Mouse (Mus musculus): ENCODE measurements at regions not wholly inside any gene's neighbourhood (a gene's known extent, or its start where the extent isn't known, plus 50 kb on each side); places are given as distances from the start of the nearest gene placed in this dataset.

GRCm38 (mm10) chr10:66102103-66102502 is 993.8 kb upstream of the Jmjd1c start:
- no peak for DNase-seq

DNA sequence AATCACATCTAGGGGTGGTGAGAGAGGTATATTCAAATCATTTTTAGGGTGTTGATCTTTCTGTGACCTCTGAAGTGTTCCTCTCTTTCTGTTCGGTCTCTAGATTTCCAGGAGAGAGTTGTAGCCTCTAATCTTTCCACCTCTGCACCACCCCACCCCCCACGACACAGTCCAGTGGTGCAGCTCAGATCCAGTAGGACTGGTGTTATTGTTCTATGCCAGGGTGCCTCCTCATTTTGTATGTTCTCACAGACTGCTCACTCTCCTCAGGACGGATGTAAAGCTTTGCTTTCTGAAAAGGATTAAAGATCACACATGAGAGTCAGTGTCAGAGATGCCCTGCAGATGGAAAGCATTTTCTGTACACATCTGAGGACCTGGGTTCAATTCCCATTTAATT is 964.6 kb upstream of the Jmjd1c start:
- no peak for DNase-seq

- no peak for DNase-seq
These were observed 963.9 kb upstream of the Jmjd1c start for GRCm38 (mm10) chr10:66132025-66132424.

- DNase-seq = no peak
These were observed 953.5 kb upstream of the Jmjd1c start for GRCm38 (mm10) chr10:66142413-66142812.

- peak; percentile 30 for DNase-seq
These were observed 953.0 kb upstream of the Jmjd1c start for GRCm38 (mm10) chr10:66142910-66143309.

- DNase-seq = no peak
These were observed 945.0 kb upstream of the Jmjd1c start for GRCm38 (mm10) chr10:66150966-66151365.

- DNase-seq = no peak
These were observed 943.1 kb upstream of the Jmjd1c start for GRCm38 (mm10) chr10:66152777-66153176.

- no peak for DNase-seq
These were observed 934.9 kb upstream of the Jmjd1c start for GRCm38 (mm10) chr10:66160916-66161556.

DNA sequence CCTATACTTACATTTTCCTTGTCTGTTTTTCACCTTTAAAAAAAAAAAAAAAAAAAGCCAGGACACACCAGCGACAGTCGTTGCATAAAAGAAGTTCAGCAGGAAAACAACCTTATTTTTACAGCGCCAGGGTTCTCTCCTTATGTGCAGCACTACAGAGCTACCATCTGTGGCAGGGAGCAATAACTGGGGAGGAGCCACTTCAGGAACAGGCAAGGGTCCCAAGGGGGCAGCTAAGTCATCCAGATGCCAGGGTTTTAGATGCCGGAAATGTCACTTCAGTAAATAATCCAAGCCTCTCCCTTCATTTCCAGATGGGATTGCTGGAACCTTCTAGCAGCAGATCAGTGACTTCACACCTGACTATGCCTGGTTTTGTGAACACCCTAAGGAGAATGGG is 923.1 kb upstream of the Jmjd1c start:
- no peak for DNase-seq

DNA sequence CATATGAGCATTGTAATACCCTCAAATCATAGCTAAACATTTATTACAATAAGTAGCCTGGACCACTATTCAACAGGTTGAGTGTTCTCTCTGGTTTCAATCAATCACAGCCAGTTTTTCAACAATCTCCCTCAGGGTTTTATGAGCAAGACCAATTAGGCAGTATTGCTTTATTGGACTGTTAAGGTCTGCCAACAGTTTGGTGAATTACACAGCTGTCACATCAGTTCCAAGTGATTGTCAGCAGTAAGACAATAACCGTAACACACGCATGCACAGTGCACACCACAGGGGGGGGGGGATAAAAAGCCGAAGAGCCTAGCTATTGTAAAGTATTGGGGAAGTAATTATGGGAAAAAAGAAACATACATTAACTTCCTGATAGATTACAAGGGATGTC is 918.6 kb upstream of the Jmjd1c start:
- peak; percentile 53 for DNase-seq

GRCm38 (mm10) chr10:66181231-66181630 is 914.7 kb upstream of the Jmjd1c start:
- no peak for DNase-seq

DNA sequence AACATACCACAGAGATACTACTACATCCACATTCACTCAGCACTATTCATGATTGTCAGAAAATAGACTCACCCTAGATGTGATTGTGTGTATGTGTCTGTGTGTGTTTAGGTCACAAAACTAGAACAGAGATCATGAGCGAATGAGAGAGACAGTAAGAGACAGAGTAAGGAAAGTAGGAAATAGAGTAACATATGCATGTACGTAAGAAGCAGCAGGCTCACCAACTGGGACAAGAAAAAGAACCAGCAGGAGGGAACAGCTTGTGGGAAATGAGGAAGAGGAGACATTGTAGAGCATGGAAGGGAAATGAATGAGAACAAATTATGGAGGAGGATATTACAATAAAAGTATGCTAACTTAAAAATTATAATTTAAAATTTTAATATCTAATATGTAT is 912.9 kb upstream of the Jmjd1c start:
- DNase-seq = no peak

GRCm38 (mm10) chr10:66187038-66187437 is 908.9 kb upstream of the Jmjd1c start:
- no peak for DNase-seq

- peak; percentile 6 for DNase-seq
These were observed 894.8 kb upstream of the Jmjd1c start for GRCm38 (mm10) chr10:66201115-66201514.

DNA sequence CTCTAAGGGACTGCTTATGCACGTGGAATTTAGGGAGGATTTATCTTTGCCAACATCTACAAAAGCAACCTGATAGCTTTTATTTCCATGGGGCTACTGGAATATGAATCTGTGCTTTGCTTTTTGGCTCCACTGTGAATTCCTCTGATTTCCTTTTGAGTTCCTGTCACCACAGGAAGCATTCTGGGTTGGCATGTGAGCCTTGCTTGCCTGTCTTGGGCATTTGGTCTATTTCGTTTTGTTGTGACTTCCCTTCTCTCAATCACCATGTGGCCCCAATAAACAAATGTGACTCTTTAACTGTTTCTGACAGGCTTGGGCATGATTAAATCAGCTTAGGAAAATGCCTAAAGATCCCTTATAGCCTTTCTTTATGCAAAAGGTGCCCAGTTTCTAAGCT is 867.8 kb upstream of the Jmjd1c start:
- DNase-seq = peak; percentile 4

GRCm38 (mm10) chr10:66234370-66234916 is 861.5 kb upstream of the Jmjd1c start:
- no peak for DNase-seq

DNA sequence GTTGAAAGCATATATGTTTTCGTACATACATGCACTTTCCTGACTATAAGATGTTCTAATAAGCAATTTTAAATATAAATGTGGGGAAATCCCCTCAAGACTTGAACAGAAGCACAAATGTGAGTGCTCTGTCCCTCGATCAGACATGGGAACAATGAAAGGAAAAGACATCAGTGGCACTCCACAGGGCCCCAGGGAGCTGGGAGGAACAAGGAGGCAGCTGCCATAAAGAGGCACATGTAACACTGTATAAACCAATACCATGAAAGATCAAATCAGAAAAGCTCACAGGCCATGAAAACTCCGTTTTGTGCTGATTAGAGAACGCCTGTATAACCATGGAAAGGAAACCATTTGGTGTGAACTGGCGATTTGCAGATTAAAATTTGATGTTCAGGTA is 839.5 kb upstream of the Jmjd1c start:
- DNase-seq = peak; percentile 41

- no peak for DNase-seq
These were observed 825.2 kb upstream of the Jmjd1c start for GRCm38 (mm10) chr10:66270647-66271270.

DNA sequence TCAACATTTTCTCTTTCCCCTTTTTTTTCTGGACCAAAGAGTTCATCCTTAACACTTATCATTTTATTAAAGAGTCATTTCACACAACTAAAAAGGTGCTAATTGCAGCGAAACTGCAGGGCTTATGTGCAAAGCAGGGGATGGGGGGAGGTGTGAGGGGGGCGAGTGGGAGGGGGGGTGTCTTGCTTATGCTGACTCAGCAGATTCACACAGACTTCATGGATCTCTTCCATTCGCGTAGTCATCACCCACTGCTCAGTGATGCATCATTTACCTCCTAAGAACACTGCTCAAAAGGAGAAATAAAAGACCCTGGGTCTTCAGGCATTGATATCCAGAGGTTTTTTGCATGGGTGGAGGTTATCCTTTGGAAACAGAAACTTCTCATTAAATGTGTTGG is 800.3 kb upstream of the Jmjd1c start:
- peak; percentile 5 for DNase-seq

DNA sequence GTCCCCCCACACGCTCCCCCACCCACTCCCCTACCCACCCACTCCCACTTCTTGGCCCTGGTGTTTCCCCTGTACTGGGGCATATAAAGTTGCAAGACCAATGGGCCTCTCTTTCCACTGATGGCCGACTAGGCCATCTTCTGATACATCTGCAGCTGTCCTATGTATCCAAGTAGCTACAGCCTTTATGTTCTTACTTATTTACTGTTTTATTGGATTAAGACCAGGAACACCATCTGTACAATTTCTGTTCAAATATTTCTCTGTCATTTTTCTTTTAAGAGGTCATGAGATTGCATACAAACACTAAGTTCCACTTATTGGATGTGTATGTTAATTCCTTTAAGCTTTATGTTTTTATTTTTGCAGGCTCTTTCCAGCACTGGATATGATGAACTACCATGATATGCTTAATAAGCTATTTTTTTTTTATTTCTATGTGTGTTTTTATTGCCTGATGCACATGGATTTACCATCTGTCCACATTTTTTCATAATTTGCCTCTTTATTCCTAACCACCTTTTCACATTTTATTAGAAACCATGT is 792.6 kb upstream of the Jmjd1c start:
- DNase-seq = no peak

- DNase-seq = no peak
These were observed 791.0 kb upstream of the Jmjd1c start for GRCm38 (mm10) chr10:66304901-66305300.

GRCm38 (mm10) chr10:66331166-66331565 is 764.8 kb upstream of the Jmjd1c start:
- peak; percentile 78 for DNase-seq

DNA sequence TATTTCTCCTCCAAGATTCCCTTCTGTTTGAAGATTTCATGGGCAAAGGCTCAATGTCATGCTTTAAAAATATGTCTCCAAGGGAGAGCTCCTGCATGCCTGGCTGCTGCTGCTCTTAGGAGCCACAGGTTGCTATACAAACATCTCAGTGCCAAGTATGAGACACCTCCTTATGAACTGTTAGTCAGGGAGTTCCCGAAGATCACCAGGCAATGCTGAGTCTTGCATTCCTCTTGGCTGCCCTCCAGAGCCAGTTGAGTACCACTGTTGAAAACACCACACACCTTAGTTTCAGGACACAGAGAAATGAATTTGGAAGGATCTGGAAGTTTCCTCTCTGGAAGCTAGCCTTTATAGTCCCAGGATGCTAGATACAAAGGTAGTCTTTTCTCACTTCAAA is 757.9 kb upstream of the Jmjd1c start:
- DNase-seq = no peak

- DNase-seq = peak; percentile 70
These were observed 753.0 kb upstream of the Jmjd1c start for GRCm38 (mm10) chr10:66342823-66343350.
